Mouse (Mus musculus): ENCODE measurements at regions not wholly inside any gene's neighbourhood (a gene's known extent, or its start where the extent isn't known, plus 50 kb on each side); places are given as distances from the start of the nearest gene placed in this dataset.

DNA sequence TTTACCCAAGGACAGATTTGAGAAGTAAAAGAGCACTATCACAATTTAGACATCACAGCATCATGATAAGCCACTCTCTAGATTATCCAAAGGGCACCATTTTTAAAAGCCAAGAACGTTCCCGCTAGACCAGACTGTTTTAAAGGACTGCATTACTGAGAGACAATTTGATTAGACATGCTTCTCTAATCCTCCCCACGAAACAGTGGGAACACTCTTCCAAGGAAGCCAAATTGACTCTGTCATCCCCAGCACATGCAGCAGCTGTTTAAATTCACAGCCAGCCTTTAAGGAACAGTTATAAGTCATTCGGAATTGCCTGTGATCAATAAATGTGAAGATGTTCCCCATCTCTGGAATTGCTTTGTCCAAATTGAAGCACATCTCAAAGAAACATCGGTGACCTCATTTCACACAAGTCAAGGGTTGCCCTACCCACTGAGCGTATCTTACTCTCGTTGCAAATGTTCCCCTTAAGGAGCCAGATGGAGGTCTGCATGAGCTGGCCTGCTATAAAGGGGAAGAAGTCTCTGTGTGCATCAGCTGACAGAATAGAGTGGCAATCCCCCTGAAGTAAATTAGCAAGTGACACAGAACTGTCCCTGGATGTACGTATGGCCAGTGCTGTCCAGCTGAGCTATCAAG, 393.2 kb downstream of the Pid1 start:
- DNase-seq = no peak

DNA sequence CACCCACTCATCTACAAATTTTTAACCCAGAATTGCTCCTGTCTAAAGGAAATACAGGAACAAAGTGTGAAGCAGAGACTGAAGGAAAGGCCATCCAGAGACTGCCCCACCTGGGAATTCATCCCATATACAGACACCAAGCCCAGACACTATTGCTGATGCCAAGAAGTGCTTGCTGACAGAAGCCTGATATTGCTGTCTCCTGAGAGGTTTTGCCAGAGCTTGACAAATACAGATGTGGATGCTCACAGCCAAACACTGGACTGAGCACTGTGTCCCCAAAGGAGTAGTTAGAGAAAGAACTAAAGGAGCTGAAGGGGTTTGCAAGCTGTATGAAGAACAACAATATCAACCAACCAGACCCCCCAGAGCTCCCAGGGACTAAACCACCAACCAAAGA, 399.3 kb downstream of the Pid1 start:
- peak; percentile 13 for DNase-seq

- DNase-seq = no peak
Observed at GRCm38 (mm10) chr1:83961761-83962160, 402.2 kb downstream of the Pid1 start.

GRCm38 (mm10) chr1:83959756-83960155, 404.2 kb downstream of the Pid1 start:
- no peak for DNase-seq

DNA sequence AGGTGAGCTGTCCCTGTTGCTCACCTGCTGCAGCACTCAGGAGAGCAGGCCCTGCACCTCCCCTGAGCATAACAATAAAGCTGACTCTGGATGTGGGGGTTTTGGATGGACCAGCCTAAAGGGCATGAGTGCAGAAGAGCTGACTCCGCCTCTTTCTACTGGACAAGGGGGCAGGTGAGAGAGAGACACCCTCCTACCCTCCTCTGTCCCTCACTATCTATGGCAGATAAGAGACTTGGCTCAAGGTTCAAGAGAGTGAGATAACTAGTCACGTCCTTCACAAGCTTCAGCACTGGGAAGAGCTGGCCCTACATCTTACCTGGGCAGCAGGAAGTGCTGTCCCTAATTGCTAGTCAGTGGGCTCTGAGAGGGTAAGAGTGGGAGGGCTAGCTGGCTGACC, 441.1 kb downstream of the Pid1 start:
- no peak for DNase-seq

DNA sequence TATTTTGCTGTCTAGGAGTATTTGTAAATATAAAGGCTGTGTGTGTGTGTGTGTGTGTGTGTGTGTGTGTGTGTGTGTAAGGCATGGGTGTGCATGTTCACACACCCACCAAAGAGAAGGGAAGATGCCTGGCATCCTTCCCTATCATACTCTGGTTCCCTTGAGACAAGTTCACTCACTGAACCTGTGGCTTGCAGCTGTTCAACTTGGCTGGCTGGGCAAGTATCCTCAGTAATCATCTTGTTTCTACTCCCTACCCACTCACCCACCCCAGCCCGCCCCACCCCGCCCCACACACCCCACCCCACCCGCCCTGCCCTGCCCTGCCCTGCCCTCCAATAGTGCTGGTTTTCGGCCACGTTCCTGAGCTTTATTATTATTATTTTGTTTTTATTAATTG, 448.5 kb downstream of the Pid1 start:
- no peak for DNase-seq

DNA sequence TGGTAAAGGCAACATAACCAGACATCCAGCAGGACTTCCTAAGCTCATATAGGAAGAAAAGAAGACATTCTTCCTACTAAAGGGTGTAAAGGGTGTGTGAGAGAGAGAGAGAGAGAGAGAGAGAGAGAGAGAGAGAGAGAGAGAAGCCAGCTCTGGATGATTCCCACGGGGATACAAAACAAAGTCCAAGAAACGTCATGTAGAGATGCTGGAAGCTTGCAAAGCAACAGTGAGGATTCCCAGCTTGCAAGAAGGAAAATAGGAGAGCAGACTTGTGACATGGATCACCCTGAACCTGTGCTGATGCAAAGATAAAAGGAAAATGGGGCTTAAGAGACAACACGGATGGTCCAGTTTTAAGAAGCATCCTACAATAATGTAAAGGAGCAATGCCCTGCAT, 456.6 kb downstream of the Pid1 start:
- DNase-seq = no peak

GRCm38 (mm10) chr1:83906906-83907305, 457.1 kb downstream of the Pid1 start:
- peak; percentile 43 for DNase-seq

DNA sequence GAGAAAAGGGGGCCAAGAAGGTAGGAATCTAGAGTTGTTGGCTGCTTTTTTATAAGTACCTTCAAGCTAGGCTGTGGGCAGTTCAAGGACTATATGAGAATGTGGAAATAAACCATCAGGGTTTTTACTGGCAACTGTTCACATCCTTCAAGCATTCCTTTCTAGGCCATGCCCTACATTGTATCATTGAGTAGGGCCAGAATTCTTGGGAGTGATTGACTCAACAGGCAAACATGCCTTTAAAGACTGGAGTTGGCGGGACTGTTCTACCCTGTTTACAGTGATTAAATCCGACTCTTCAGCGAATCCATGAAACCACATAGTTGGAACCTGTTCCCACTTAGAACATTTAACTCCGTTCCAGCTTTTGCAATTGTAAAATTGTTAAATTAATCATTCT, 463.8 kb downstream of the Pid1 start:
- no peak for DNase-seq

DNA sequence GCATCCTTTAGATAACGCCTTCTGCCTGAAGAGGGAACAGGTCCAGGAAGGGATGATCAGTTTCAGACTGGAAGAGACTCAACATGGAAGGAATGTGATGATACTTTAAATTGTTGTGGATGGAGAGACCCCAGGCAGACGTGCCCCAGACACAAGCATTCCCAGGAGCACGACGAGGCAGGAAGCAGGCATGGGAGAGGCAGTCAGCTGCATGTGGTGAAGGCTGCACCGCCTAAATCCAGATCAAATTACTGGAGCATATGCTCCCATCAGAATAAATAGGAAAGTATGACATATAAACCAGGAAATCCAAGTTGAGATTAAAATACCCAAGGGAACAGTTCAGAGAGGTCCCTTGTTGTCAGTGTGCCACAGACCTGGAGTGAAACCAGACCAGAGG, 467.3 kb downstream of the Pid1 start:
- no peak for DNase-seq

DNA sequence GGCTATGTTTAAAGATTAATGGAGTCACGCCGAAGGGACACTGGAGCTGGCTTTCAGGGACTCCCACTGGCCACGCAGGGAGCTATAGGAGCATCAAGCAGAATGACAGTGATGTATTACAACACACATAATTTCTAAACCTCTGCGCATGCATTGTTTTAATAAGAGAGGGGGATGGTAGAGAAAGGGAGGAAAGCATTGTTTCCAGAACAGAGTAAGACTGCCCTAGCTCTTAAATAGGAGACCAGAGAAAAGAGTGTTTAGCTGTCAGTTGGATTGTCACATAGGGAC, 471.1 kb upstream of the Sphkap start:
- no peak for DNase-seq

DNA sequence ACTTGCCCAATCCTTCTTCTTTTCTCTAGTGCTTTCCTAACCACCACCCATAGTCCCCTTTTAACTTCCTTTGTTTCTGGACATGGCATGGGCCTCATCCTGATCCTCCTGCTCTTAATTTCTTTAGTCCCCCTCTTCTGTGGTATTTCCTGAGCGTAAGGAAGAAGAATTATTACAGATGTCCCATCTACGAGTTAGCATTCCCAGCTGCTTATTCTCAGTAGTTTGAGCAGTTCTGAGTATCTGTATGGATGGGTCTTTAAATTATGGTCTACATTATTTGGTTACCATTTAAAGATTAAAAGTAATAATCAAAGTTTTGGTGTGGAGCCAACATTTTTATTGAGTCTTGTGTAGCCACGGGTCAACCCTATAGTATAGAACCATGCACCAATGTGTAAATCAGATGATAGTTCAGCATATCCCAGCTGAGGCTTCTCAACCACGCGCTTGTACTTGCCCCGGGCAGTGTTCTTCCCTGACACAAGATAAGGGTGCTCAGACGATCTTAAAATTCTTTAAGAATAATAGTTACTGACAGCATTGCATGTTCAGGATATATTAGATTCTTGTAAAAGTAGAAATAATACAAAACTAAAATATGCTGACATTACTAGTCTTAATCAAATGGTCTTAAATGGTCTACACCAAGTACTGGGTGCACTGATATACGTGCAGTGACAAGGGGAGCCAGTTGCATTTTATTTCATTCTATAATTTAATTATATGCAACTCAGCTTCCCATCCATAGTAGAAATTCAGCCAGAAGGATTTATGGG, 470.5 kb upstream of the Sphkap start:
- DNase-seq = no peak

DNA sequence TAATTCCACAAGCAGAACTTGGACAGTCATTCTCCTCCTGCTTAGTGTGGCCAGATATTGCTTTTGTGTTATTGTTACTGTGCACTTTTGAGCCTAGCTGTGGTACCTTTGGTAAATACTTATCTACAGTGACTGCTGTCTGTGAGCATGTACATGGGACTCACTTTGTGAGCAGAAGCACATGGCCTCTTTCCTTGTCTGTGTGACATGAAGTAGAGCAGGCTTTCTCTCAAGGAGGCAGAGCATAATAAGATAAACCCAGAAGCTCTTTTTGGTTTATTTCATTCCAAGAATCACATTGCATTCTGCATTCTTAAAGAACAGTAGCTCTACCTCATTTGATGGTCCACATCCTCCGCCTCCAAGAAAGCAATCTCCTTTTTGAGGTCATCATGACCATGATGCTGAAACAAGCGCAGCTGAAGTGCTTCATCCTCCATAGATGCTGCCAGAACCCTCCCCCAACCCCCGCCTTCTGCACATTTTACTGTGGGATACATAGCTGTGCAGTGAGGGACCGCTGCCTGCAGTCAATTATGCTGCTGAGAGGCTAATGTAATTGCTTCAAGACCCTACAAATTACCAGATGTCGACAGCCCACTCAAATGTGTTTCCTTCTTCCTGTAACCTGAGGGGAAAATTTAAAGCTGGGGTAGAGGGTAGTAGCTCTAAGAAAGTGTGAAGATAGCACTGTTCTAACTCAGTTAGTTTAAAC, 463.0 kb upstream of the Sphkap start:
- DNase-seq = no peak

DNA sequence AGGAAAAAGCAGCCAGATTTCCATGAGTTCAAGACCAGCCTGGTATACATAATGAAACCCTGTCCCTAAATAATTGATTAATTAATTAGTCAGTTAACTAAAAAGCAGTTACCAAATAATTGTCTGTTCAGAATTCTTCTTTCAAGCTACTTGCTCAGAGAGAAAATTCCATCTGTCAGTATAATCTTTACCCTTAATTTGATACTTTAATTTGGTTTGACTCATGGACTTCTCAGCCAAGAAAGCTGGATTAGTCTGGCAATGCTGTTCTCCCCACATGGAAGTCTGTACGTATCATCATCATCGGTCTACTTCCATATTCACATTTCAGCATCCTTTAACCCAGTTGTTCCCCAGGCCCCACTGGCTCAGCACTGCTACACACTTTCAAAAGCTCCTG, 461.0 kb upstream of the Sphkap start:
- no peak for DNase-seq

- no peak for DNase-seq
Observed at GRCm38 (mm10) chr1:83862541-83862940, 454.5 kb upstream of the Sphkap start.

DNA sequence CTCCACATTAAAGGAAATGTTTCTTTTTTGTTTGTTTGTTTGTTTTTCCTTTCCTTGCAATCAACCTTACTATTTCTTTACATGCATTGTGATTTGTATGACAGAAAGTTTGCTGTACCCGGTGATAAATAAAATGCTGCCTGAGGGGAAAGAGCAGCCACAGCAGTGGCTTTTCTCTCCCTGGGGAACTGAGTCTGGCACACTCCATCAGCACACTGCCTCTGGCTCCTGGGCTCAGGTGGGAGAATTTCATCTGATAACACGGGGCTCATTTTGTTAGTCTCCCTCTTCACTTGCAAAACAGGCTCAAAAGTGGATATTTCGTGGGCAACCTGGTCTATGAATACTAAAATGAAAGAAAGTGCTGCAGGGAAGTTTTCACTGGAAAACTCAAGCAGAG, 454.1 kb upstream of the Sphkap start:
- DNase-seq = no peak

DNA sequence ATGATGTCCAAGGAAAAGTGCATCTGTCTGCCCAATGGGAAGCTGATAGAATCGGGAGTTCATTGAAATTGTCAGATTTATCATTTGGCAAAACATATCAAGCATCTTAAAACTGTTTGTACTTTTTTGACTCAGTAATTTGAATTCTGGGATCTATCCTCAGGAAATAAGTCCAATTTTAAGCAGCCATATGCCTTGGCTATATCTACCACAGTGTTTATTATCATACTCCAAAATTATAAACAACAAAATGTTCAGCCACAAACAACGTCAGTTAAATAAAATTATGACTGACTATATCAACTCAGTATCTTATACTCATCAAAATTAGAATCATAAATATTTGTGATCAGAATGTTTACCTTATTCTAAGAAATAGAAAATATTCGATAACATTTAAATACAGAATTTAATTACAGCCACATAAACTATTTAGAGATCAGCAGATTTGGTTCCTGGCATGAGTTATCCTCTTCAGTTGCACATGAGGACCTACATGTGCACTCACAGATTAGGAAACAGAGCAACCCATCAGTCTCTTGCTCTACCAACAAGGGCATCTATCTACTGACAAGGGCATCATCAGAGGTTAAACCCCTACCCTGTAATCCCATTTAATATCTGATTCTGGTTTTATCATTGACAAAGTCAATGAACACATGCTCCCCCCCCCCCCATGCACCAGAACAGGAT, 451.9 kb upstream of the Sphkap start:
- no peak for DNase-seq

DNA sequence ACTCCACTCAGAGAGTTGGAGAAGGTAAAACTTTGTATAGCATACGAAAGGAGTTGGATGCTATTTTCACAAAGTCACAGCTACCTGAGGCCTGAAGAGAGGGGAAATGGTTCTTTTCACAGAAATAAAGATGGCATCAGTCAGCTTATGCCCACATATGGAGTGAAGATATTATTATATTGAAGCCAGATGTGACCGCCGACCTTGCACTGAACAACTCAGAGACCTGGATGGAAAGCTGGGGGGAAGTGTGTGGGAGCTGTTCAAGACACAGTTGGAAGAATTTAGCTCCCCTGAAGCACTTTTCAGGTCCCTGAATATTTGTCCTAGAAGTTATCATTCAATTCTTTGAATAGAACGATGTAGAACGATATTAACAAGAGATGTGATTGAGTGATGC, 446.0 kb upstream of the Sphkap start:
- DNase-seq = no peak

DNA sequence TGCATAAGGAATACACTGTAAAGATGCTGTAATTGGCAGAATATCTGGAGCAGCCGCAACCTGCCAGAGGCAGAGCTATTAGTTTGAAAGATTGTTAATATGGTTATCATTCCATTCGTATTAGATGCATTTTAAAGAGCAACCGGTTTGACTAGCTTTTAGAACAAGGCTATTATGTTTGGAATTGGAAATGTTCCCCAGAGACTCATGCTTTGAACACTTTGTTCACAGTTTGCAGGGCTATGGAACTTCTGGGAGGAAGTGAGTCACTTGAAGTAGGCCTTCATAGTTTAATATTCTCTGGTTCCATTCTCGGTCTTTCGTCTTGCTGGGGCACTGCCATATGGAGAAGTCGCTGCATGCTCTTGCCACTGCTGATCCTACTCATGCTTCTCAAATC, 443.1 kb upstream of the Sphkap start:
- peak; percentile 7 for DNase-seq

DNA sequence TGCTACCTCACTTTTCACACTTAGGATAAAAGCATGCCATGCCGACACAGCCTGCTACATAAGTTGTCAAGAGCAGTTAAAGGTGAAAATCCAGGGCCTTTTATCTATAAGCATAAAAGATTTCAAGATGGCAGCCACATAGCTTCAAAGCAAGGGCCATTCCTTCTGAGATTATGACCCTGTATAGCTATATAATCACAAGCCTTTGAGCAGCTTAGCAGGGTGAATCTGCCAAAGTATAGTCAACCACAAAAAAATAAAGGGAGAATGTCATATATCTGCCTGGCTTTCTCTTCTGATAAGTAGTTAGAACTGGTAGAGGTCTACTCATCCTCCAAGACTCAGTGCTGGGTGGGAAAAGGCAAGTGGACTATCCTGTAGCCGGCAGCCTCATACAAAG, 440.4 kb upstream of the Sphkap start:
- no peak for DNase-seq

DNA sequence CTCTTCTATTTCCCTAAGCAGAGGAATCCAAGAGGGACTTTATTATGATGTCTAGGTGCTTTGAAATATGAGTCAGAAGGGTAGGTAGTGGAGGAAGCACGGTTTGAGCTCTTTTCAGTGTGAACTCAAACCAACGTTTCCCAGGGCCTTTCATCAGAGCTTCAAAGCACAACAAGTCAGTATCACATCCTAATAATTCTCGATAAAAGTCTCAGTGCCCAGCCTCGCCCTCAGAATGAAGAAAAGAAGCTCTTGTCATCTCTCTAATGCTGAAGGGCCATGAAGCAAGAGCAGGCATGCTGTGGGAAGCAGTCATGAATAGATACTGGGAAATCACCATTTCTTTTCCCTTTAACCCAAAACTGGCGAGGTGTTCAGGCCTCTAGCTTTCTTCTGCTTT, 440.0 kb upstream of the Sphkap start:
- no peak for DNase-seq

GRCm38 (mm10) chr1:83844827-83845379, 436.9 kb upstream of the Sphkap start:
- DNase-seq = no peak

DNA sequence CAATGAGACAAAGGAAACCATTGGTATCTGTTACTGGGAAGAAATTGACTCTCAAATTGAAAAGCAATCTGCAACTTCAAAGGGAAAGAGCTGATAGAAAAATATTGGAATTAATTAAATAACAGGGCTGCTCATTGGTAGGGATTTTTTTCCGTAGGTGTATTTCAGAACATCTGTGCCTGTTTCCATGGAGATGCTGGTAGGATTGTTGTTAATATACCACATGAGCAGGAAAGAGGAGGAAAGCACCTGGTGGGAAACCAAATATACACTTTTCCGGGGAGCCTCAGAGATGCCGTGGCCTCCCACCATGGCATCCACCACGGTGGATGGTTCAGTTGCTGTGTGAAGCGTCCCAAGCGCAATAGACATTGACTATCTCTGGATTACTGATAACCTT, 428.0 kb upstream of the Sphkap start:
- DNase-seq = no peak

Data from gastrocnemius, postnatal 25 days (tissue).